Mouse (Mus musculus) Patski (cell line): Measurements from ENCODE around the gene Fsip1. TPM values are rescaled to one million over a fixed set of nuclear protein-coding genes. Genes with fewer than 3 reads are reported as not detected.

Source experiments
- ATAC-seq: fragments of 100-300 bp; one replicate; pipeline ENCODE4 v1.8.0; 2021
- CTCF ChIA-PET: fragments of 350-600 bp; sonication (Branson Sonifier 250); formaldehyde crosslinking; loops from one replicate; lab custom pipeline; 2022; ENCODE audit warnings: inconsistent platforms; lab: Charles Lee
- POLR2A ChIA-PET: fragments of 350-600 bp; sonication (Branson Sonifier 250); formaldehyde crosslinking; loops from one replicate; lab custom pipeline; 2022; ENCODE audit warnings: antibody characterized with exemption, inconsistent platforms; lab: Charles Lee
- DNase-seq: peaks from one replicate; pipeline ENCODE4 v3.0.0-alpha.2; 2011; ENCODE audit warnings: low read depth, low spot score
- H3K27me3 ChIP-seq: fragments of 371-371 bp; one replicate; pipeline ENCODE4 v1.5.1; 2021
- CTCF ChIP-seq: fragments of 100-300 bp; IDR thresholded peaks from one replicate; pipeline ENCODE4 v1.5.1; 2021
- in situ Hi-C: fragments of 300-500 bp; cut with MboI; formaldehyde crosslinking; loops from 3 replicates; pipeline ENCODE4 v1.11.1; 2018; ENCODE audit warnings: low pct_unique_long_range_greater_than_20kb, mixed read lengths
- polyA plus RNA-seq: library from polyadenylated mRNA; unstranded; gene quantifications from one replicate; pipeline ENCODE4 v1.2.3, GENCODE M21; 2021

The Fsip1 gene
- polyA plus RNA-seq, 1 experiment from 2014 or later = 0.99 TPM

DNA sequence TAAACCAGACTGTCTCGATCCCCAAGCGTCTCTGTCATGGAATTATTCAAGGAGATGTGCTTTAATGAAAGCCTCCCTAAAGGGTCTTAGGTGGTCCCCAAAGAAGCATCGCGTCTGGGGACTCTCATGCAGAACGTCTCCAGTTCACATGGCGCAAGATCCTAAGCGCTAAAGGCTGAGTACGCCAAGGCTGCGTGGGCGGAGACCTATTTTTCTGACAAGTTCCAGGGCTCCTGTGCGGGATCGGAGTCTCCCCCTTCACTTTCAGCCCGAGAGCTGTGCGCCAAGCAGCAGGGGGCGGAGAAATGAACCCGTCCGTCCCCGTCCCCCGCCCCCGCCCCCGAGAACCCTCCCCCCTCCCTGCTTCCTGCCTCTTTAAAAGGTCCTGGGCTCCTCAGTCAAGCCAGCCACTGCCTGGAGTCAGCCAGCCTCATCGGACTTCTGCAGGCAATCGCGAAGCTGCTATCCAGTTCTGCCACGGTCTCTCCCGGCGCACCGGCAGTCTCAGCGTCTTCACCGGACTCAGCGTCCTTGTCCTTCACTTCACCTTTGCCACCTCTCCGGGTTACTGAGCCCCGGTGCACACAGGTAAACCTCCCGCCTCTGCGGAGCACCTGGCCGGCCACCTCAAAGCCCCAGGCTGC lies 145.2 kb downstream of the Fsip1 start, which contains the start of gene Thbs1:
TSS of gene Thbs1 (plus strand) at position 389 of the 644 bp plus-strand sequence.
- TF ChIP-seq CTCF = no peak
- peak; percentile 74 for DNase-seq
- no peaks in the 10 kb centered on the region for H3K27me3 ChIP-seq
- ChIA-PET POLR2A (interaction anchor here (0.6 to 1.5 kb wide), 4 partner anchors 443 to 647 kb away, joined by 3 to 5 read pairs (median 3); no protein-coding TSS in a partner anchor), CTCF (interaction anchor here (0.6 to 2.1 kb wide), 4 partner anchors 24 to 609 kb away, joined by 3 to 7 read pairs (median 3); no protein-coding TSS in a partner anchor)
- in situ Hi-C loops = loop anchor here (5.0 kb wide), 5 partner anchors 136 to 649 kb away; no protein-coding TSS in a partner anchor
- ATAC-seq = peak; percentile 46

DNA sequence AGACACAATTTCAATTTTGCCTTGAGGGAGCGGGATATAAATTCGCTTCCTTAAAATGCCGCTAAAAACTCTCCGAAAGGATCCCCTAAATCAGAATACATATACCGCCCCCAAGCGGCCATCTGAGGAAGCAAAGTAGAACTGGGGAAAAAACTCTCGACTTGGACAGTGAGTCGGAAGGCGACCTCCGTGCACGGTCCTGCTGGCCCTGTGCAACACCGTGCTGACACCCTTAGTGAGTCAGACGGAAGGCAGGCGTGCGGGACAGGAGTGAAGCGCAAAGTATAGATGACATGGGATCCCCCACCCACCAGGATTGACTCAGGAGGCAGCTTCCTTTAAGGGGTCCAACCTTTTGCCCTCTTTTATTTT lies 145.7 kb downstream of the Fsip1 start:
- DNase-seq = peak; percentile 96
- no peak for TF ChIP-seq CTCF
- ChIA-PET POLR2A (interaction anchor here (0.6 to 1.0 kb wide), 2 partner anchors 484 to 646 kb away, joined by 3 read pairs; no protein-coding TSS in a partner anchor), CTCF (interaction anchor here (0.6 to 2.1 kb wide), 2 partner anchors 24 to 569 kb away, joined by 3 to 7 read pairs; no protein-coding TSS in a partner anchor)
- no peaks in the 10 kb centered on the region for H3K27me3 ChIP-seq
- in situ Hi-C loops = loop anchor here (5.0 kb wide), 5 partner anchors 136 to 649 kb away; no protein-coding TSS in a partner anchor
- peak; percentile 55 for ATAC-seq

DNA sequence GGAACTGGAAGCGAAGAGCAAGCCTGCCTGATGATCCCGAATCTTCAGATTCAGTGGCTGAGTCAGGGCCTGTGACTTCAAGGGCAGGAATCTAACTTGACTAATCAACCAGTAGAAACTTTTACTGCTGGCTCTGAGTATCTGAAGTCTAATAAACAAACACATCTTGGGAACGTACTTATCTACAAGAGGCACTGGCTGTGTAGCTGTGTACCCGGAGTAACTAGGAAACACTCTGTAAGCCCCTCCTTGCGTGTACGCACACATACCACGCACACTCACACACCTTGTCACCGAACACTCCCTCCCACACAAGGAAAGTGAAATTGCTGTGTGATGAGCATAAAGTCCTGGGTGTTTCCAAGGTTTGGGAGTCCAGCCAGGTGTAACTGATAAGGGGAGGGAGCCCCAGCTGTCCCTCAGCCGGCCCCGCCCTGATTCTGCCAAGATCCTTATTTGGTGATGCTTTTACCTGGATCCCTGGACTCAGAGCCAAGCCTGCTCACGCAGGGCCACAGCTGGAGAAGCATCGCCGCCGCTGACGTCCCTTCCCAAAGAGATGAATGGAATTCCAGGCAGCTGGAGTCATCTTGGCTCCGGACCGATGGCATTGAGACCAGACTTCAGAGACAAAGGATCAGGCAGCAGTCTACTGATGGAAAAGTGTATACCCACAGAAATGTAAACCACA lies 146.4 kb downstream of the Fsip1 start:
- CTCF ChIA-PET = interaction anchor here (2.1 kb wide), 1 partner anchor 569 kb away, joined by 7 read pairs; no protein-coding TSS in a partner anchor
- peak; percentile 41 for ATAC-seq
- POLR2A ChIA-PET = no interaction called here
- H3K27me3 ChIP-seq = no peaks in the 10 kb centered on the region
- DNase-seq = peak; percentile 68
- in situ Hi-C loops = loop anchor here (5.0 kb wide), 5 partner anchors 137 to 648 kb away; no protein-coding TSS in a partner anchor
- no peak for TF ChIP-seq CTCF

DNA sequence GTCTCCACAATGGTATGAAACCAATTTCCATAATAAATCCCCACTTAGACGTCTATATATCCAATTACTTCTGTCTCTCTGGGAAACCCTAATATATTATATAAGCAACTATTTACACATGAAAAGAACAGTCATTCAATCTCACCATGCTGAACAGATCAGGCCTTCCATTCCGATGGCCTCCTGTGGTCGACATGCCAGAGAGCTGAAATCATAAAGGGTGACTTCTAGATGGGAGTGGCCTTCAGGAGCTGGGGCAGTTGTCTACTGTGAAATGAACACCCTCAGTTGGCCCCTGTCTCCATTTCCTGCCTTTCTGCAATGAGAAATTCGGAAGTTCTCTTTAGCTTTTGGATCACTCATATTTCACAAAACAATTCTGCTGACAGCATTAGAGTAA lies 154.6 kb downstream of the Fsip1 start:
- in situ Hi-C loops = loop anchor here (10.0 kb wide), 1 partner anchor 147 kb away; no protein-coding TSS in a partner anchor
- POLR2A ChIA-PET = no interaction called here
- no peak for TF ChIP-seq CTCF

DNA sequence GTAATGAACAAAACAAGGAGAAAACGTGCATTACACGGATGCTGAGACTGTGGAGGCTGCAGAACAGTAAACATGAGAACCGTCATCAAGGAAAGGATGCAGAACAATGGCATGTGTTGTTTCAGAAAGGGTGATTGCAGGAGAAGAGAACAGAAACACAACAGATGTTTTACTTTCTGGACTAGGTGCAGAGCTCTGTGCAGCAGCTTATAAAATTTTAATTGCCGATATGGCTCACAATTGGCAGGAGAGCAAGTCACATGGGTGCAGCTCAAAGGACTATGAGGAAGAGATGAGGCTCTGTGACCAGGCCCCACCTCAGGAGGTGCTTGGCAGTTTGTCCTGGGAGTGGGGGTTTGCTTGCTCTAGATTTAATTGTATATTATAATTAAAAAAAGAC lies 157.7 kb downstream of the Fsip1 start:
- ATAC-seq (no peak), DNase-seq (no peak)
- in situ Hi-C loops = no loop called here
- H3K27me3 ChIP-seq = no peaks in the 10 kb centered on the region
- no peak for TF ChIP-seq CTCF
- POLR2A ChIA-PET = no interaction called here
- CTCF ChIA-PET = interaction anchor here (0.7 to 1.4 kb wide), 2 partner anchors 10 to 12 kb away, joined by 3 read pairs; no protein-coding TSS in a partner anchor

More for the DNA sequence above, 154.6 kb downstream of the Fsip1 start:
- ATAC-seq (no peak), DNase-seq (no peak)
- CTCF ChIA-PET = no interaction called here
- H3K27me3 ChIP-seq = no peaks in the 10 kb centered on the region

DNA sequence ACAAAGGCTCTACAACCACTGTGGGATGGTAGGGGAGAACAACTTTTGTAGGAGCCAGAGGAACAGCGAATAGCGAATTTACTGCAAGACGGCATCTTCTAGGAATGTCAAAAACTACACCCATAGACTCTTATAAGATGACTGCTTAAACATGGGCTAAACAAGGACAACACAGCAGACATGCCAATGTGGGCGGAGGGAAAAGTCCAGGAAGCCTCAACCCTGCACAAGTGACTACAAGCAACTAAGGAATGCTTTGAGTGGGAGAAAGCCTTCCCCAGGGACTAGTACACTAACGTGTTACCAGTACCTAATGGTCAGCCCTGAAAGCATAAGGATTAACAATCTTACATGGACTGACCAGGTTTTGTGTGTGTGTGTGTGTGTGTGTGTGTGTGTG lies 165.5 kb downstream of the Fsip1 start:
- in situ Hi-C loops = no loop called here
- no peaks in the 10 kb centered on the region for H3K27me3 ChIP-seq
- CTCF ChIA-PET = no interaction called here
- TF ChIP-seq CTCF = no peak
- POLR2A ChIA-PET = interaction anchor here (0.6 kb wide), 1 partner anchor 13 kb away, joined by 3 read pairs; no protein-coding TSS in a partner anchor
- no peak for DNase-seq
- no peak for ATAC-seq

DNA sequence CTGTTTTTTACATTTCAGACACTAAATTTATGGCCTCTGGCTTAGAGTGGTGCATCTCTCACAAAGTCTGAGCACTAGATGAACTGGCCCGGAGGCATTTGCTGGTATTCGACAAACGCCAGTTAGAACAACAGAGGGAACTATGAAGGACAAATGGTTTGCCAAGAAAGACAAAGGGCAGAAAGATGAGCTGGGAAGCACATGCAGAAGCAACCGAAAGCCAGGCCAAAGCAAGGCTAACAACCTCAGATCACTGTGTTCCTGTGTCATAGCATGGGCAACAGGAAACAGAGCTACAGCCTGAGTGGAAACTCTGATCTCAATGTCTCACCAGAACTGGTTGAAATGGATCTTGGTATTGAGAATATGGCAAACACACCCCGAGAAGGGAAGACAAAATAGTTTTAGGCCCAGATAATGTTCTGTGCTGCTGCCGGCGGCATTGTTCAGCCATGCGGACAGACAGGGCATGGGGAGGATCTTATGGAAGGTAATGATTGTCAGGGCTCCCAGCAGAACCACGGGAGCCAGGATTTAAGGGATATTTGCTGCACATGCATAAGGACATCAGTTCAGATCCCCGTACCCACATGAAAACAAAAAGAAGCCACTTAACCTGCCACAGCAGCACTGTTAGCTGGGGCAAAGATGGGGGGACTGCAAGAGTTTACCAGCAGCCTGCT lies 169.6 kb downstream of the Fsip1 start:
- H3K27me3 ChIP-seq = no peaks in the 10 kb centered on the region
- peak; percentile 33 for DNase-seq
- peak; percentile 31 for ATAC-seq
- TF ChIP-seq CTCF = no peak
- in situ Hi-C loops = no loop called here
- POLR2A ChIA-PET = no interaction called here
- CTCF ChIA-PET = interaction anchor here (0.8 to 1.2 kb wide), 3 partner anchors 10 to 24 kb away, joined by 3 read pairs; partner anchors contain the start of gene Thbs1

DNA sequence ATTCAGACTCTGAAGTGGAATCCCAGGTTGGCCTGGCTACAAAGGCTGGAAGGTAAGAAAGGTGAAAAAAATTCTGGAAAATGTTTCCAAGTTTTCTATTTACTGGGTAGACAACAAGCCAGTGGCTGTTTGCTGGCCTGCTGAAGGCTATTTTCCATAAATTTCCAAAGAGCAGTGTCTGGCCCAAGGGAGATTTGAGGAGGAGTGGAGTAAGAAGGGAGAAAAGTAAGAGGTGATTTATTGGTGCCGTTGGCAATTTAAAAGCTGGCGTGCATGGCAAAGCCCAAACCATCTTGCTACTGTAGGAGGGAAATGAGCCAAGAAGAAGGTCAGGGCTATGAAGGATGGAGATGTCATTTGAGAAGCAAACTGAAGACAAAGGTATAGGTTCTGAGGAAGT lies 171.1 kb downstream of the Fsip1 start:
- POLR2A ChIA-PET = interaction anchor here (0.6 kb wide), 1 partner anchor 543 kb away, joined by 3 read pairs; no protein-coding TSS in a partner anchor
- ATAC-seq = no peak
- in situ Hi-C loops = no loop called here
- CTCF ChIA-PET = interaction anchor here (1.2 kb wide), 1 partner anchor 9 kb away, joined by 3 read pairs; no protein-coding TSS in a partner anchor
- TF ChIP-seq CTCF = no peak
- no peak for DNase-seq
- H3K27me3 ChIP-seq = no peaks in the 10 kb centered on the region

DNA sequence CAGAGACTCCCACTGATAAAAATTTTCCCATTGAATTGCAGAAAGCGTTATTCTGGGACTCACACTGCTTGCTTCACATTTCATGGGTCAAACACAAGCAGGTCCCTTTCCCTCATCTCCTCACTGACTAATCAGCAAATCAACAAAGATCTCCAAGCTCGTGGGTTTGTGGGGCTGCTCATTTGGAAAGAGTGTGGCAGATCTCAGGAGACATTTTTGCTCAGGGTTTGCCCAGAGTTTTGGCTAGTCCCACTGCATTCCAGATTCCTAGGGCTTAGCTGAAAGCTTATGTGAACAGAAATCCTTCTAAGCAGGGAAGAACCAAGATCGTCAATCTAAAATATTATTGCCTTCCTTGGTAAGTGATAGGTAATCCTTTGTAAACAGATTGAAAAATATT lies 172.1 kb downstream of the Fsip1 start:
- DNase-seq (no peak), ATAC-seq (no peak)
- TF ChIP-seq CTCF = no peak
- POLR2A ChIA-PET = no interaction called here
- no peaks in the 10 kb centered on the region for H3K27me3 ChIP-seq
- in situ Hi-C loops = no loop called here
- CTCF ChIA-PET = interaction anchor here (0.6 kb wide), 1 partner anchor 55 kb away, joined by 3 read pairs; no protein-coding TSS in a partner anchor

DNA sequence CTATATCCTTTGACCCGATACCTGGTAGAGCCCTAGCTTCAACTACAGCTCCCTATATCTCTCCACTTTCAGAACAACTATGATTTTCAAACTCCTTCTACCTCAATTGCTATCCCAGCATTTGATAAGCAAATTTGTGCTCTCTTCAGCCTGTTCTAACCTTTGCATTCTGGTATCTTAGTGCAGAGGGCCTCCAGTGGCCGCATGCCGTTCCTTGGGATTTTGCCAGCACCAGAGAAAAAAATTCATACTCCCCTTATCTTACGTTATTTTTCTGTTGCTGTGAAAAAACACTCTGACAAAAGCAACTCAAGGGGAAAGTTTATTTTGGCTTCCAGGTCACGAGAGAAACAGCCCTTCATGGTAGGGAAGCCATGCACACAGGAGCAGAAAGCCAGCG lies 173.1 kb downstream of the Fsip1 start:
- in situ Hi-C loops = no loop called here
- ATAC-seq (no peak), DNase-seq (no peak)
- no peak for TF ChIP-seq CTCF
- CTCF ChIA-PET = interaction anchor here (0.6 kb wide), 1 partner anchor 236 kb away, joined by 3 read pairs; no protein-coding TSS in a partner anchor
- POLR2A ChIA-PET = no interaction called here
- no peaks in the 10 kb centered on the region for H3K27me3 ChIP-seq
